19 mouse cellular contexts compared by ENCODE assay signal in the genomic region with DNA sequence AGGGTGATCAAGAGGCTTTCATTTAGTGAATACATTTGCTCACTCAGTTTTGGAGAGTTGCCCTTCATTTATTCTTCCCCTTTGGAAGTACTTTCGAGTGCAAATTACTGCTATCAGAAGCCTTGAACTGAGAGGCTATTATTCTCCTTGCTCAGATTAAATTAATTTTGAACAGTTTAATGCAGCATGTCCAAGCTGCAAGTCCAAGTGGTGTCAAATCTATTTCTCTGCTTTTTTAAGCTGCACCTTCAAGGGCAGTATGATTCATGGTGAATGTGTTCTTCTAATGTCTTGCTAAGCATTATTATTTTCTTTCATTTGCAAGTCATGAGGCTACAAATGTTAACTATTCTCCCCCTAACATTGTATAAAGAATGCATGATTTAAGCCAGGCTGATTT.
"Had no signal": no experiment of that assay in that cellular context is flagged by ENCODE, and none has a peak within 500 bp of the region (broad histone marks: within the 10 kb centered on the region; RNA-seq: fewer than 3 reads in every experiment).

No protein-coding gene starts in this region.

- DNase-seq: kidney, adult 9 months; kidney, postnatal 14 days; kidney, postnatal 4 days; left cerebral cortex, postnatal 4 days; liver, postnatal 0 days; lung, embryonic 14.5 days; retina, postnatal 1 day; right cerebral cortex, postnatal 25 days; thymus, adult 18-20 months; thymus, postnatal 36 days had no signal

- ATAC-seq: liver, postnatal 0 days; lung, postnatal 0 days; midbrain, embryonic 13.5 days had no signal

- H3K9me3 ChIP-seq: limb, embryonic 12.5 days; limb, embryonic 15.5 days; midbrain, embryonic 13.5 days; neural tube, embryonic 13.5 days had no signal

- H3K27ac ChIP-seq: limb, embryonic 12.5 days; limb, embryonic 15.5 days; liver, embryonic 14.5 days; macrophage; midbrain, embryonic 13.5 days; neural tube, embryonic 13.5 days had no signal

- H3K27me3 ChIP-seq: limb, embryonic 12.5 days; limb, embryonic 15.5 days; midbrain, embryonic 13.5 days; neural tube, embryonic 13.5 days had no signal

- H3K36me3 ChIP-seq: limb, embryonic 12.5 days; limb, embryonic 15.5 days; midbrain, embryonic 13.5 days; neural tube, embryonic 13.5 days had no signal

- H3K4me3 ChIP-seq: limb, embryonic 12.5 days; limb, embryonic 15.5 days; midbrain, embryonic 13.5 days; myocyte; neural tube, embryonic 13.5 days had no signal

- H3K9ac ChIP-seq: limb, embryonic 12.5 days; limb, embryonic 15.5 days; liver, embryonic 14.5 days; liver, postnatal 0 days; lung, embryonic 14.5 days; midbrain, embryonic 13.5 days; neural tube, embryonic 13.5 days had no signal

- H3K4me1 ChIP-seq: limb, embryonic 12.5 days; limb, embryonic 15.5 days; midbrain, embryonic 13.5 days; neural tube, embryonic 13.5 days had no signal

- H3K4me2 ChIP-seq: limb, embryonic 12.5 days; limb, embryonic 15.5 days; liver, embryonic 11.5 days; lung, embryonic 14.5 days; midbrain, embryonic 13.5 days; neural tube, embryonic 13.5 days had no signal
